Mouse (Mus musculus): ENCODE results near the gene Snhg11. TPM values are rescaled to one million over a fixed set of nuclear protein-coding genes. Genes with fewer than 3 reads are reported as not detected.

Gene Snhg11
- total RNA-seq, 2 experiments from 2014 or later = 3.5 to 4.7 TPM

Other genes starting within 250 kb of the Snhg11 start
- gene Tgm2, start 229.2 kb upstream of the Snhg11 start, total RNA-seq (2021) = 10 to 100 TPM; 44.6 to 85.9 TPM
- 1 to 10 TPM; 1.7 TPM for gene D630003M21Rik, start 146.4 kb upstream of the Snhg11 start, total RNA-seq (2021)
- gene Bpi, start 117.5 kb upstream of the Snhg11 start, total RNA-seq (2021) = not detected
- gene Lbp, start 69.1 kb upstream of the Snhg11 start, total RNA-seq (2021) = 10 to 100 TPM; 16.9 to 23.7 TPM
- 10 to 100 TPM; 69.6 to 69.9 TPM for gene Ralgapb, start 34.2 kb downstream of the Snhg11 start, total RNA-seq (2021)
- gene Adig, start 127.0 kb downstream of the Snhg11 start, total RNA-seq (2021) = 10 to 100 TPM; 90.4 to 93.3 TPM
- not detected for gene Arhgap40, start 137.2 kb downstream of the Snhg11 start, total RNA-seq (2021)
- gene Slc32a1, start 235.1 kb downstream of the Snhg11 start, total RNA-seq (2021) = not detected
- 10 to 100 TPM; 11.0 to 11.9 TPM for gene Actr5, start 249.2 kb downstream of the Snhg11 start, total RNA-seq (2021)